Mouse (Mus musculus) CD4-positive, CD25-positive, alpha-beta regulatory T cell, adult 2 months (primary cell): ENCODE data around the gene Gm10337.

Experiments
- DNase-seq: peaks from one replicate; pipeline ENCODE4 v3.0.0-alpha.2; 2012; ENCODE audit warnings: low read depth, low spot score

The Gm10337 gene

GRCm38 (mm10) chr15:102503447-102503846 lies at the start of gene Gm10337:
Gm10337 (plus strand) TSS chr15:102503722.
- no peak for DNase-seq

DNA sequence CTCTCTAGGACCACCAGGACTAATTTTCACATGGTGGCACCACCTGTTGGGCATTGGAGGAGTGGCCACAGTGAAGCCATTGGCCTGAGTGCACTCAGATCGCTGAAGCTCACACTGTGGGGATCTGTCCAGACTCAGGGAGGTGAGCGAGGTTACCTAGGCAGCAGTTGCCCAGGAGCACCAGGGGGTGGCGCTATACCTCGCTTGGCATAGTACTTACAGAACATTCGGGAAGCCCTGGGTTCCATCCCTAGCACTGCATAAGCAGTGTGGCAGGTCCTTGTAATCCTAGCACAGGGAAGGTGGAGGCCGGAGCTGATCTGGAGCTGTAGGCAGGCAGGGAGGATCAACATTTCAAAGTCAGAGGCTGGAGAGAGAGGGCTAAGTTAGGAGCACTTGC lies 47.5 kb upstream of the Gm10337 start:
- DNase-seq = peak; percentile 65

DNA sequence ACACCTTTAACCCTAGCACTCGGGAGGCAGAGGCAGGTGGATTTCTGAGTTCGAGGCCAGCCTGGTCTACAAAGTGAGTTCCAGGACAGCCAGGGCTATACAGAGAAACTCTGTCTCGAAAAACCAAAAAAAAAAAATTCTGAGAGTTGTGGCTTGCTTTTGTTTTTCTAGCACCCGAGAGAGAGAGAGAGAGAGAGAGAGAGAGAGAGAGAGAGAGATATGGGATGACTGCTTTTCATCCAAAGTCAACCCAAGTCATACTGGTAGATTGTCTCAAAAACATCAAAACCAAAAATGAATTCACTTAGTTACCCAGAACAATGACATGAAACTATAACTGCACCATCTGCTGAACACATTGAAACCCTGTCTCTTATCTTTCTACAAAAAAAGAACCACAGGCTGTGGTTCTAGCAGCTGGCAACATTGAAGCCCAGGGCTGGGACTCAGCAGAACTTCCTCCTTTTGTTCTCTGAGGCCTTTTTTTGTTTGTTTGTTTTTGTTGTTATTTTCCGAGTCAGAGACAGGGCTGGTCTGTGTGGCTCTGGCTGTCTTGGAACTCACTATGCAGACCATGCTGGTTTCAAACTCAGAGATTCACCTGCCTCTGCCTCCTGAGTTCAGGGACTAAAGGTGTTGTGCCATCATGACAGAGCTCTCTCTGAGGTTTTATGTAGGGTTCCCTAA lies 45.3 kb upstream of the Gm10337 start:
- peak; percentile 54 for DNase-seq

GRCm38 (mm10) chr15:102458904-102459317 lies 44.6 kb upstream of the Gm10337 start, which contains the start of gene Prr13:
Prr13 (plus strand) TSS chr15:102459028.
- DNase-seq = peak; percentile 96

GRCm38 (mm10) chr15:102459381-102459780 lies 44.1 kb upstream of the Gm10337 start:
- no peak for DNase-seq

DNA sequence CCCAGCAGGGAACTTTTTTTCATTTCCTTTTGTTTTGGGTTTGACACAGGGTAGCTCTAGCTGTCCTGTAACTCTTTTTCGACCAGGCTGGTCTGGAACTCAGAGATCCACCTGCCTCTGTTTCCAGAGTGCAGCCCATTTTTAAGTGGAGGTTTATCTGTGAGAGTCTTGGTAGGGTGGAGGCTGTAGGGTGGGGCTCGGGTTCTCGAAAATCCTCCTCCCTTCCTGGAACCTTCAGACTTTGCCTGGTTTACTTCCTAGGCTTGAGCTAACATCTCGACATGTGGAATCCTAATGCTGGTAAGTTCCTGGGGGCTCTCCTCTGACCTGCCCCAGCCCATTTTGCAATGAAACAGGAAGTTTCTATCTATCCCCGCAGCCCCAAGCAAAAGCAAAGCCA lies 43.7 kb upstream of the Gm10337 start:
- DNase-seq = peak; percentile 15

DNA sequence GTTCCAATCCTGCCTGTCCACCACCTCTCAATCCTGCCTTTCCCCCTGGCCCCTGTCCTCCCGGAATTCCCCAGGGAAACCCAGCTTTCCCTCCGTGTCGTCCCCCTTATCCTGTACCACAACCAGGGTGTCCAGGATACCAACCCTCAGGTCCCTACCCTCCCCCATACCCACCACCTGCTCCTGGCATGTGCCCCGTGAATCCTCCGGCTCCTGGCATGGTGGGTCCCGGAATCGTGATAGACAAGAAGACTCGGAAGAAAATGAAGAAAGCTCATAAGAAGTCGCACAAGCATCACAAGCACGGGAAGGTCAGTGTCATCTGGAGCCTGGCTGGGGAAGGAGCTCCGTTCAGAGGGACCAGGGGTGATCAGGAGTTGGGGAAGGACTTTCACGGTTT lies 43.1 kb upstream of the Gm10337 start:
- peak; percentile 17 for DNase-seq

DNA sequence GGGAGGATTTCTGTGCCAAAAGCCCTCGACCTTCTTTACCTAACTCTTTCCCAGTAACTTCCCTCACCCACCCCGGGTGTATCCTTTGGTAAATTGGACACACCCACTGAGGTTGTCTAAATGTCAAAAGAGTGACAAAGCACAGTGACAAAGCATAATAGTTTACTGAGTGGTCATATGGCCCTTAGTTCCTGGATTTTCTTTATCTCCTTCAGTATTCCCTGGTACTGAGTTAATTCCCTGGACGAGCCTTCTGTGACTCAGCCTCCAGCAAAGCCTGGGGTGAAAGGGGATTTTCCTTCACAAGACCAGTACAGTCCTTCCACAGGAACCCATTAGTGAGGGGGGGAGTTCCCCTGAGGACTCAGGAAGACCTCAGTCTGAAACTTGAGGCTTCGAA lies 42.6 kb upstream of the Gm10337 start:
- peak; percentile 24 for DNase-seq

DNA sequence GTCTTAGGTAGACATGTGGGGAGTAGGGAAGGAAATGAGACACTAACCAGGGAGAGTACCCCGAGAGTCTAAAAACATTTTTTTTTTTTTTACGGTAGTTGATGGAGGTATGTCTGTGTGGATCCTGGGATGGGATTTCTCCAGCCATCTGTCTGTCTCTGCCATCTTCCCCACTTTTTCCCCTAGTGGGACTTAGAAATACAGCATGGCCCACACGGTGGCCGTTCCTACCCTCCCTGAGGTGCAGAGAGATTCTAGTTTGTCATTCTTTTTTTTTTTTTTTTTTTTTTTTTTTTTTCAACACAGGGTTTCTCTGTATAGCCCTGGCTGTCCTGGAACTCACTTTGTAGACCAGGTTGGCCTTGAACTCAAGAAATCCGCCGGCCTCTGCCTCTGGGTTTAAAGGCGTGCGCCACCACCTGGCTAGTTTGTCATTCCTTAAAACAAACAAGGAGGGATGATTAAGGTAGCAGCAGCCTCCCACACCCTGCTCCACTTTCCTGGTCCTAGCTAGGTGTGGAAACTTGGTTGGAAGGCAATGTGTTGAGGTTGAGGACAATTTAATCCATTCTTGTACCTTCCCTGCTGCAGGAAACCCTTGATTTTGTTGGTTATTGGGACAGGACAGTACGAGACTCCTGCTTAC lies 42.0 kb upstream of the Gm10337 start:
- DNase-seq = no peak

- peak; percentile 72 for DNase-seq
Measured at GRCm38 (mm10) chr15:102463666-102464065, 39.9 kb upstream of the Gm10337 start.

- no peak for DNase-seq
Measured at GRCm38 (mm10) chr15:102468675-102469370, 34.7 kb upstream of the Gm10337 start.

- peak; percentile 98 for DNase-seq
Measured at GRCm38 (mm10) chr15:102470183-102470604, 33.3 kb upstream of the Gm10337 start, which contains the start of gene Pcbp2. Pcbp2 (plus strand) TSS chr15:102470539.

DNA sequence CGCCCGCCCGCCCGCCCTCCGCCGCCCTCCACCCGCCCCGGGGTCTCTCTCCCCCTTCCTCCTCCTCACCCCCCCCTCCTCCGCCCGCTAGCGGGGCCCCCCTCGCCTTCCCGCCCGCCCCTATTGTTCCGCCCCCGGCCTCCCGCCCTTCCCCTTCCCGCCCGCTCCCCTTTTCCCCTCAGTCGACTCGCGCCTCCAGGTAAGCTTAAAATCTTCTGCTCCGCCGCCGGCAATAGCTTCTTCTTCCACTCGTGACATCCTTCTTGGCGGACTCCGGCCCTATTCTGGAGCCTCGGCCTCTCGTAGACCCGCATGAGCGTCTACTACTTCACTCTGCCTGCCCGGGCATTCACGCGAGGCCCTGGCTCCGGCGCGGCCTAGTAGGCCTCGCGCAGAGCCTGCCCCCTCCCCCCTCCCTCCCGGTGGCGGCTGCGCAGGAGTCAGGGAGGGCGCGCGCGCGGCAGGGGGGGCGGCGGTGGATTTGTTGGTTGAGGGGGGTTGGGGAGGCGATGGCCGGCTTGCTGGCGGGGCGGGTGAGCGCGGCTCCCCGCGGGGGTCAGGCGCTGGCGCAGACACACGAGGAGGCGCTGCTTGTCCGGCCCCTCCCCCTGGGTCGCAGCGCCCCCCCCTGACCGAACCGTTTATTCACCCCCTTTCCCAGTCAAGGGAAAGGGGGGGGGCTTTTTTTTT lies 32.8 kb upstream of the Gm10337 start:
- peak; percentile 89 for DNase-seq

DNA sequence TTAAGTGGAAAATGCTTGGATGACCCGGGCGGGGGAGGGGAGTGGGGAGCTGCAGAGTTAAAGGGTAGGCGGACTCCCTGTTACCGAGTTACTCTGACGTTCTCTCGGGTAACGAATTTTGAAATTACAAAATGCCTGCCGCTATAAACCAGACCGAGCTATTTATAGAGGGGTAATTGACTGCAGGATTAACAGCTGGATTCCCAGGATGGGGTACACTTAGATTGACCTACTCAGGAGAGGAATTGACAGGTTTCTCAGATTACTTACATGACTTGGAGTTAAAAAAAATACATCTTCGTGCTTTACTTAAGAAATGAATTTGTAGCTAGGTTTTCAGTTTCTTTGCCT lies 32.3 kb upstream of the Gm10337 start:
- DNase-seq = no peak

- no peak for DNase-seq
Measured at GRCm38 (mm10) chr15:102471727-102472126, 31.8 kb upstream of the Gm10337 start.

DNA sequence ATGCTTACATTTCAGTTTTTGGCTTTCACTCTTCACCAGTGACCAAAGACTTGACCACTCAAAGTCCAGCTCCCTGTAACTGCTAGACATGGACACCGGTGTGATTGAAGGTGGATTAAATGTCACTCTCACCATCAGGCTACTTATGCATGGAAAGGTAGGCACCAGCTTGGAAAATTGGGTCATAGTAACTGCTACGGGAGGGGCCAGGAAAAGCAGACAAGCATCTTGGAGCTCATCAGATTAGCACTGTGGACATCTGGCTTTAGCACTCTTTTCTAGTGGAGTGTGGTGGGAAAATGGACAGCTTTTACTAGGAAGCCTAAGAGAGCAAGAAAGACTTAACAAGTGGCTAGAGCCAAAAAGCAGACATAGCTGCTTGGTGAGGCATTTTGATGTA lies 30.3 kb upstream of the Gm10337 start:
- no peak for DNase-seq

DNA sequence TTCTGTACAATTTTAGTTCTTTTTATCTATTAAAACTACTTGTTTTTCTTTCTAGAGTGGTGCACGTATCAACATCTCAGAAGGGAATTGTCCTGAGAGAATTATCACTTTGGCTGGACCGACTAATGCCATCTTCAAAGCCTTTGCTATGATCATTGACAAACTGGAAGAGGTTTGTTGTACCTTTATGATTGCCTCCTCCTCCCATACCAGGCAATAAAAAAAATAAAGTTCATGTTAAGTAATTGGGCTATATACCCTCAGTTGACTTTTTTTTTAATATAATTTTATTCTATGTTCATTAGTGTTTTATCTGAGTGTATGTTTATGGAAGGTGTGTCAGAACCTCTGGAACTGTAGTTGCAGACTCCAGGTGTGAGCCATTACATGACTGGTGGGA lies 29.0 kb upstream of the Gm10337 start:
- no peak for DNase-seq

- DNase-seq = no peak
Measured at GRCm38 (mm10) chr15:102483136-102483535, 20.4 kb upstream of the Gm10337 start.

- no peak for DNase-seq
Measured at GRCm38 (mm10) chr15:102485853-102486252, 17.7 kb upstream of the Gm10337 start.

GRCm38 (mm10) chr15:102487664-102488063 lies 15.9 kb upstream of the Gm10337 start:
- DNase-seq = no peak

DNA sequence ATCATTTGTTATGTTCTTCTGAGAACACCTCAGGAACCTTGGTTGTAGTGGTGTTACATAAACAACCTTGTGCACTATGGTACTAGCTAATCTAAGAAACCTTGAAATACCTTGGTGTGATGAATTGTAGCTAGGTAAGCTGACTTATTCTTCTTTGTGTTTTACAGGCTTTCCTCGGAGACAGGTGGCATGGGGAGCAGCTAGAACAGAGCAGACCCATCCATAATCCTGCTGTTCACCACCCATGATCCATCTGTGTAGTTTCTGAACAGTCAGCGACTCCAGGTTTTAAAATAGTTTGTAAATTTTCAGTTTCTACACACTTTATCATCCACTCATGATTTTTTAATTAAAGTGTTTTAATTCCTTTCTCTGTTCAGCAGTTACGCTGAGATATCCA lies 5.2 kb upstream of the Gm10337 start:
- no peak for DNase-seq

- DNase-seq = no peak
Measured at GRCm38 (mm10) chr15:102499370-102499769, 4.2 kb upstream of the Gm10337 start.
